ENCODE assay signal across 16 mouse cellular contexts in genomic region chr7:73442246-73442645, GRCm38 (mm10).
"Had no signal": no experiment of that assay in that cellular context is flagged by ENCODE, and none has a peak within 500 bp of the region (broad histone marks: within the 10 kb centered on the region; RNA-seq: fewer than 3 reads in every experiment).

No protein-coding gene starts in this region.

- H3K4me3 ChIP-seq: layer of hippocampus, adult 2 months; limb, embryonic 12.5 days; lung, embryonic 15.5 days; megakaryocyte, embryonic 14.5 days; neural tube, embryonic 13.5 days had no signal

- H3K9ac ChIP-seq: limb, embryonic 12.5 days; lung, embryonic 15.5 days; neural tube, embryonic 13.5 days had no signal

- ATAC-seq: midbrain, embryonic 16.5 days had no signal

- H3K27me3 ChIP-seq: limb, embryonic 12.5 days; lung, embryonic 15.5 days; megakaryocyte, embryonic 14.5 days; neural tube, embryonic 13.5 days had no signal

- DNase-seq: liver; lung, postnatal 14 days; retina, postnatal 1 day; right cerebral cortex, postnatal 4 days; spleen, adult 18-20 months; thymus, adult 18-20 months; thymus, postnatal 14 days had no signal

- H3K4me2 ChIP-seq: limb, embryonic 12.5 days; lung, embryonic 15.5 days; midbrain, embryonic 11.5 days; neural tube, embryonic 13.5 days had no signal

- H3K27ac ChIP-seq: kidney, postnatal 0 days; layer of hippocampus, adult 2 months; limb, embryonic 12.5 days; lung, embryonic 15.5 days; macrophage; neural tube, embryonic 13.5 days had no signal

- H3K9me3 ChIP-seq: limb, embryonic 12.5 days; lung, embryonic 15.5 days; megakaryocyte, embryonic 14.5 days; neural tube, embryonic 13.5 days had no signal

- H3K4me1 ChIP-seq: limb, embryonic 12.5 days; lung, embryonic 15.5 days; neural tube, embryonic 13.5 days had no signal
